Mouse (Mus musculus) activated CD4-positive, CD25-positive, alpha-beta regulatory T cell, adult 9 weeks (primary cell): ENCODE data around the gene Clec3b. TPM values are rescaled to one million over a fixed set of nuclear protein-coding genes. Genes with fewer than 3 reads are reported as not detected.

Experiments
- polyA plus RNA-seq: library from polyadenylated mRNA; unstranded; fragments of 100-300 nt; shearing (Covaris generic); gene quantifications from one replicate; pipeline ENCODE4 v1.2.1, GENCODE M21; 2017

Gene Clec3b
- not detected for polyA plus RNA-seq

DNA sequence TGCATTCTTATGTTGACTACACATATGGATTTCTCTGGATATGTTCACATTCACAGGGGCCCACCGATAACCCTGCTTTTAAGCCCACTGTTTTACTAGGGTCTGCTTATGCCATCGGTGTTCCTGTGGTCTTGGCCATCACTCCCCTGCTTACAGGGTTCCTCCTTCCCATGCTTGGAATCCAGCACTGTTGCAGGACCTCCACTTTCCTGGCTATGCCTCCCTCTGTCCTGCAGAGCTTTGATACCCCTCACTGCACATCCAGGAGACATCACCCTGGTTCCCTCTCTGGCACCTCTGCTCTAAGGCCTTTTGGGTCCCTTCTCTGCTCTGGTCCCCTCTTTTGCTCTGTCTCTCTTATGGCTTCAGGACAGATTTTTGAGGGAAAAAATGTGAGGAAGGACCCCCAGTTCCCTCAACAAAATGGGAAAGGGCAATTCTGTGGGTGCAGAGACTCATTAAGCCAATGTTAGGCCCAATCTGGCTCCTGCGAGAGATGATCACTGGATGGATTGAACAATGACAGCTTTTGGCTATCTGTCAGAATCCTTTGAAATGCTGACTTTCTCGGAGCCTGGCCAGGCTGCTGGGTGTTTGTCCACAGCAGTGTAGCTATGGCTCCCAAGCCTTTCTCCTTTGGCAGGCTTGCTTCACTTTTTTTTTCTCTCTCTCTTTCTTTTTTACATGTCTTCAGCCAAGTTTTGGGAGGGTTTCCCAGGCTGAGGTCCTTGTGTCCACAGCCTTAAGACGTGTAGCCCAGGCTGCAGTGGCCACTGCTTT lies at the start of gene Clec3b:
Gene Clec3b, plus strand, starts transcription at position 706 of the 780 bp plus-strand sequence.

DNA sequence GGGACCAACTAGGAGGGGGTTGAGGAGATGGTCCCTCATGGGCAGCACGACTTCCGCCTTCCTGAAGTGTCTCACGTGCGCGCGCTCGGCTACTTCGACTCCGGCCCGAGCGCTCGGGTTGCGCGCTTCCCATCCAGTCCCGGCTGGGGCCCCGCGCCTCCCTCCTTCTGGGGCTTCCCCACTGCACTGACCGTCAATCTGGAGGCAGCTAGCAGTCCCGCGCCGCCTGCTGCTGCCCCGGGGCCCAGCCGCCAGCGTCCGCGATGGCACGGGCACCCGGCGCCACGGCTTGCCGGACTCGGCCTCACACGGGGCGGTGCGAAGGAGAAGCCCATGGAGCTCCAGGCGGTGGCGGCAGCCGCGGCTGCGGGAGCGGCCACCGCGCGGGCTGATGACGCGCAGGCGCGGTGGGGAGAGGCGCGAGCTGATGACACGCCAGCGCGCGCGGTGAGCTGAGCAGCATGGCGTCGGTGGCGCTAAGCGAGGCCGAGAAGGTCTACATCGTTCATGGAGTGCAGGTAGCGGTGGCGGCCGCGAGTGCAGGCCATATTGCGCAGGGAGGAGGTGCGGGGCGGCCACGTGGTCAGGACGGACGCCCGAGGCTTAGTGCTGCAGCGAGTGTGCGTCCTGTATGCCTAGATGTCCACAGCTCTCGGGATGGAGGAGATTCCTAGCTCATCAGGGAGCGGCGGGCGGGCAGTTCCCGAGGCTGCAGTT lies 37.8 kb upstream of the Clec3b start, which contains the start of the genes Zdhhc3 and Exosc7:
Gene Zdhhc3, minus strand, starts transcription at position 401 of the 717 bp plus-strand sequence.
Gene Exosc7, plus strand, starts transcription at position 411 of the 717 bp plus-strand sequence.

Other genes with a start within 250 kb of the Clec3b start
- not detected for gene Zfp105, start 227.9 kb upstream of the Clec3b start, polyA plus RNA-seq
- gene 1110059G10Rik, start 199.9 kb upstream of the Clec3b start, polyA plus RNA-seq: 32.2 TPM
- 6.9 TPM for gene Kif15, start 199.9 kb upstream of the Clec3b start, polyA plus RNA-seq
- 13.7 TPM for gene Tmem42, start 129.6 kb upstream of the Clec3b start, polyA plus RNA-seq
- not detected for gene Tgm4, start 116.2 kb upstream of the Clec3b start, polyA plus RNA-seq
- gene Zdhhc3, start 37.7 kb upstream of the Clec3b start, polyA plus RNA-seq: 17.2 TPM
- 97.4 TPM for gene Exosc7, start 37.7 kb upstream of the Clec3b start, polyA plus RNA-seq
- 4.5 TPM for gene Cdcp1, start 65.1 kb downstream of the Clec3b start, polyA plus RNA-seq
- gene Tmem158, start 109.8 kb downstream of the Clec3b start, polyA plus RNA-seq: 0.95 TPM
- 528 TPM for gene Lars2, start 216.0 kb downstream of the Clec3b start, polyA plus RNA-seq